Mouse (Mus musculus) CH12.LX (cell line): ENCODE measurements around the gene Olfr1315-ps1.

Source experiments
- CHD2 ChIP-seq: IDR thresholded peaks from 2 replicates; pipeline ENCODE4 v1.6.1; 2011; ENCODE audit warnings: low read length, improper control_type of control experiment
- CTCF ChIP-seq, 2 experiments: IDR thresholded peaks in 1 of 2; conservative IDR thresholded peaks in 1 of 2; 2 replicates each; pipeline ENCODE4 v1.5.1; 2011 to 2012; ENCODE audit warnings: low read depth in 2 of 2, low read length in 2 of 2, improper control_type of control experiment in 1 of 2, inconsistent platforms in 1 of 2, mild to moderate bottlenecking in 1 of 2, moderate library complexity in 1 of 2
- EP300 ChIP-seq: IDR thresholded peaks from 2 replicates; pipeline ENCODE4 v1.6.1; 2011; ENCODE audit warnings: low read length, improper control_type of control experiment
- GABPA ChIP-seq: IDR thresholded peaks from 2 replicates; pipeline ENCODE4 v1.6.1; 2012; ENCODE audit warnings: low read depth, low read length, improper control_type of control experiment, inconsistent platforms; ENCODE audit not compliant: insufficient replicate concordance
- HCFC1 ChIP-seq: IDR thresholded peaks from 2 replicates; pipeline ENCODE4 v1.6.1; 2012; ENCODE audit warnings: low read depth, mild to moderate bottlenecking, inconsistent platforms, low read length, improper control_type of control experiment
- MAFK ChIP-seq: IDR thresholded peaks from 2 replicates; pipeline ENCODE4 v1.6.1; 2011; ENCODE audit warnings: low read length, improper control_type of control experiment; ENCODE audit not compliant: insufficient replicate concordance
- MAX ChIP-seq: IDR thresholded peaks from 2 replicates; pipeline ENCODE4 v1.6.1; 2011; ENCODE audit warnings: low read length, improper control_type of control experiment
- MXI1 ChIP-seq: IDR thresholded peaks from 2 replicates; pipeline ENCODE4 v1.6.1; 2011; ENCODE audit warnings: mild to moderate bottlenecking, low read depth, low read length, improper control_type of control experiment
- NELFE ChIP-seq: IDR thresholded peaks from 2 replicates; pipeline ENCODE4 v1.6.1; 2011; ENCODE audit warnings: low read depth, low read length, improper control_type of control experiment
- POLR2A ChIP-seq: IDR thresholded peaks from 2 replicates; pipeline ENCODE4 v1.6.1; 2011; ENCODE audit warnings: low read depth, mild to moderate bottlenecking, improper control_type of control experiment, low read length
- RCOR1 ChIP-seq: conservative IDR thresholded peaks from 2 replicates; pipeline ENCODE4 v1.6.1; 2012; ENCODE audit warnings: low read depth, mild to moderate bottlenecking, inconsistent platforms, low read length, improper control_type of control experiment
- SMC3 ChIP-seq: IDR thresholded peaks from 2 replicates; pipeline ENCODE4 v1.6.1; 2011; ENCODE audit warnings: low read depth, low read length, improper control_type of control experiment
- ZKSCAN1 ChIP-seq: IDR thresholded peaks from 2 replicates; pipeline ENCODE4 v1.6.1; 2012; ENCODE audit warnings: low read depth, inconsistent platforms, low read length, improper control_type of control experiment, borderline replicate concordance

GRCm38 (mm10) chr2:112096681-112097080, 18.6 kb downstream of the Olfr1315-ps1 start, which contains the start of gene Olfr1314:
- TF ChIP-seq HCFC1 = no peak
- no peak for TF ChIP-seq MAX
- TF ChIP-seq CTCF (conservative IDR thresholded peaks at IDR 0.05 in 1 of 2, IDR thresholded peaks at IDR 0.05 in 1 of 2; ENCODE audit: low read depth in 2 of 2, low read length in 2 of 2) = no peak
- TF ChIP-seq POLR2A = no peak
- TF ChIP-seq ZKSCAN1 = no peak
- TF ChIP-seq EP300 = no peak
- no peak for TF ChIP-seq GABPA
- no peak for TF ChIP-seq CHD2
- TF ChIP-seq NELFE = no peak
- TF ChIP-seq MAFK = no peak
- no peak for TF ChIP-seq MXI1
- TF ChIP-seq RCOR1 = no peak
- TF ChIP-seq SMC3 = no peak
